Mouse (Mus musculus): ENCODE results near the gene Gm47841. TPM values are rescaled to one million over a fixed set of nuclear protein-coding genes. Genes with fewer than 3 reads are reported as not detected.

The Gm47841 gene
- polyA plus RNA-seq, 1 experiment from 2014 or later, result not detected

Other genes starting within 250 kb of the Gm47841 start
- 8.1 and 8.2 TPM in 2 replicates for gene Scn8a, start 177.5 kb downstream of the Gm47841 start, polyA plus RNA-seq (2015; fragmentation: Nextera tagmentation; extraction: Ambion mirVana)
- 0.26 and 0.35 TPM in 2 replicates for gene Fignl2, start 31.2 kb upstream of the Gm47841 start, polyA plus RNA-seq (2015; fragmentation: Nextera tagmentation; extraction: Ambion mirVana)
- gene Ankrd33, start 68.4 kb upstream of the Gm47841 start, polyA plus RNA-seq (2015; fragmentation: Nextera tagmentation; extraction: Ambion mirVana), result not detected in 2 replicates
- gene Acvrl1, start 81.1 kb upstream of the Gm47841 start, polyA plus RNA-seq (2015; fragmentation: Nextera tagmentation; extraction: Ambion mirVana), result 20.6 and 24.4 TPM in 2 replicates
- 7.4 and 8.8 TPM in 2 replicates for gene Acvr1b, start 126.7 kb upstream of the Gm47841 start, polyA plus RNA-seq (2015; fragmentation: Nextera tagmentation; extraction: Ambion mirVana)
- gene Grasp, start 176.8 kb upstream of the Gm47841 start, polyA plus RNA-seq (2015; fragmentation: Nextera tagmentation; extraction: Ambion mirVana), result 3.2 and 3.4 TPM in 2 replicates
- gene Nr4a1, start 206.9 kb upstream of the Gm47841 start, polyA plus RNA-seq (2015; fragmentation: Nextera tagmentation; extraction: Ambion mirVana), result 10.8 and 11.9 TPM in 2 replicates
- gene Atg101, start 236.9 kb upstream of the Gm47841 start, polyA plus RNA-seq (2015; fragmentation: Nextera tagmentation; extraction: Ambion mirVana), result 78.2 and 87.0 TPM in 2 replicates
- 23.2 and 23.9 TPM in 2 replicates for gene 6030408B16Rik, start 245.8 kb upstream of the Gm47841 start, polyA plus RNA-seq (2015; fragmentation: Nextera tagmentation; extraction: Ambion mirVana)

Data from kidney, embryonic 16.5 days (tissue).